Mouse (Mus musculus) layer of hippocampus, adult 9-10 months (tissue): ENCODE data around the gene Ptprcap.
"Not testable (repeated sequence)": the region's sequence is repeated elsewhere in the genome, so short reads cannot be mapped to it uniquely, and the experiment has no call there.

Experiments
- DNase-seq: peaks from one replicate; pipeline ENCODE4 v3.0.0; 2022; ENCODE audit warnings: low spot score

Gene Ptprcap

GRCm38 (mm10) chr19:4153232-4153654, at the start of gene Ptprcap:
Gene Ptprcap (plus strand): TSS chr19:4153604.
- no peak for DNase-seq

GRCm38 (mm10) chr19:4103792-4104191, 49.6 kb upstream of the Ptprcap start:
- no peak for DNase-seq

- no peak for DNase-seq
These were observed 48.7 kb upstream of the Ptprcap start for GRCm38 (mm10) chr19:4104675-4105194.

- no peak for DNase-seq
These were observed 46.8 kb upstream of the Ptprcap start for GRCm38 (mm10) chr19:4106654-4107053.

- no peak for DNase-seq
These were observed 44.9 kb upstream of the Ptprcap start for GRCm38 (mm10) chr19:4108535-4108934.

- no peak for DNase-seq
These were observed 41.1 kb upstream of the Ptprcap start for GRCm38 (mm10) chr19:4112063-4112960.

- DNase-seq, result peak; percentile 73
These were observed 40.1 kb upstream of the Ptprcap start for GRCm38 (mm10) chr19:4113186-4113805.

- DNase-seq, result no peak
These were observed 39.6 kb upstream of the Ptprcap start for GRCm38 (mm10) chr19:4113806-4114230.

- no peak for DNase-seq
These were observed 38.9 kb upstream of the Ptprcap start for GRCm38 (mm10) chr19:4114551-4114950.

GRCm38 (mm10) chr19:4115144-4115543, 38.3 kb upstream of the Ptprcap start:
- no peak for DNase-seq

- no peak for DNase-seq
These were observed 37.6 kb upstream of the Ptprcap start for GRCm38 (mm10) chr19:4115816-4116215.

- DNase-seq, result no peak
These were observed 36.4 kb upstream of the Ptprcap start for GRCm38 (mm10) chr19:4117006-4117405.

- DNase-seq, result no peak
These were observed 35.1 kb upstream of the Ptprcap start for GRCm38 (mm10) chr19:4118350-4118749.

- no peak for DNase-seq
These were observed 33.5 kb upstream of the Ptprcap start for GRCm38 (mm10) chr19:4119716-4120487.

- no peak for DNase-seq
These were observed 32.9 kb upstream of the Ptprcap start for GRCm38 (mm10) chr19:4120496-4120895.

GRCm38 (mm10) chr19:4121097-4121805, 32.2 kb upstream of the Ptprcap start:
- DNase-seq, result peak; percentile 97

- not testable (repeated sequence) for DNase-seq
These were observed 31.5 kb upstream of the Ptprcap start for GRCm38 (mm10) chr19:4121896-4122295.

GRCm38 (mm10) chr19:4122411-4123370, 30.7 kb upstream of the Ptprcap start:
- DNase-seq, result no peak

- DNase-seq, result no peak
These were observed 29.0 kb upstream of the Ptprcap start for GRCm38 (mm10) chr19:4124432-4124831.

GRCm38 (mm10) chr19:4125268-4125667, 28.1 kb upstream of the Ptprcap start:
- not testable (repeated sequence) for DNase-seq
